In the genomic region with DNA sequence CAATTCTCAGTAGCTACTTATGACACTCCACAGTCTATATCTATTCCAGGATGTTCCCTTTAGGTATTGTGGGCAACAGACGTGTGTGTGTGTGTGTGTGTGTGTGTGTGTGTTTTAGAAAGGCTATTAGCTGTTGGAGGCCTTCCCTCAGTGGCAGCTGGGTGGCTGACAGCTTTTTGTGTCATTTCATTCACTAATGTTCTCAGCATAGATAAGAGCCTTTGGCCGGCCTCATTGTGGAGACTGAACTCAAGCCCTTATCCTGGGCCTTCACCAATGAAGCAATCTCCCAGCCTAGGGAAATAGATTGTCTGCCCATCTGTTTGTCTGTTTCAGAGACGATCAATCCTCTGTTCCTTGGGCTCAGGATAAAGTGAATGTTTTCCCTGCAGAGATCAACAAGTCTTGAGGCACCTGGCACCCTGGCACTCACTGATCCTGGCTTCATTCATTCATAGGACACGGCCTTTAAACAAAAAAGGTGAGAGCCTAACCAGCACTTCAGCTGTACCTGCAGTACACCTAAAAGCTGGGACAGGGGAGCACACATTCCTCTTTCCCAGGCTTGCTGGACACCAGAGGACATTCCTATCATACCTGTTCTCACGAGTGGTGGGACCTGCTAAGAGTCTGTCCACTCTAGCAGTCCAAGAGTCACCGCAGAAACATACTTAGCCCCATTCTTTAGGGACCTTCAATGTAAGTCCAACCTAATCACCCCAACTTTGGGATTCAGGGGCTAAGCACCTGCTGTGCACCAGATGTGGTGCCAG, we compare ENCODE assay signal across 11 mouse cellular contexts. TPM values are rescaled to one million over a fixed set of nuclear protein-coding genes. Genes with fewer than 3 reads are reported as not detected.
DNase-seq lines count a peak whose midpoint lies in the region; ATAC-seq lines count a peak whose summit lies in the region.
"Had no signal": no experiment of that assay in that cellular context is flagged by ENCODE, and none has a peak within 500 bp of the region (broad histone marks: within the 10 kb centered on the region; RNA-seq: fewer than 3 reads in every experiment).

No protein-coding gene starts in this region.

- WGBS in heart, embryonic 13.5 days = 35% methylated on average over 6 of the region's 6 CpGs
- WGBS in liver, embryonic 13.5 days (ENCODE audit: insufficient replicate concordance) = 44% methylated on average over 6 of the region's 6 CpGs

- peak overlapping the region; percentile 78 for H3K27ac ChIP-seq in heart, embryonic 13.5 days (replicated peaks)
- H3K27ac ChIP-seq in liver, embryonic 13.5 days = peak overlapping the region; percentile 53; the same call in 1 of the 2 replicates

- no peak for ATAC-seq in megakaryocyte, adult 5-6 weeks (ENCODE audit: poor library complexity, severe bottlenecking)
- ATAC-seq in heart, embryonic 13.5 days (ENCODE audit: extremely low read depth, insufficient number of reproducible peaks, low FRiP score, low TSS enrichment) = no peak
- ATAC-seq in liver, embryonic 13.5 days (ENCODE audit: low read depth) = peak; percentile 69

- H3K4me3 ChIP-seq in megakaryocyte, embryonic 14.5 days (replicated peaks) = peak overlapping the region; percentile 77
- no peak overlapping the region for H3K4me3 ChIP-seq in heart, embryonic 13.5 days
- no peak overlapping the region for H3K4me3 ChIP-seq in liver, embryonic 13.5 days (replicated peaks)
- H3K4me3 ChIP-seq: left cerebral cortex, adult 2 months had no signal

- H3K9me3 ChIP-seq in megakaryocyte, embryonic 14.5 days = 0 out of 2 replicates have a peak, but pooled peaks cover 5% of the 10 kb centered on the region
- H3K9me3 ChIP-seq in heart, embryonic 13.5 days = peaks cover 3% of the 10 kb centered on the region; the same call in 1 of the 2 replicates
- peaks cover 6% of the 10 kb centered on the region for H3K9me3 ChIP-seq in liver, embryonic 13.5 days (replicated peaks)

- no peaks in the 10 kb centered on the region for H3K27me3 ChIP-seq in megakaryocyte, embryonic 14.5 days (replicated peaks)
- no peaks in the 10 kb centered on the region for H3K27me3 ChIP-seq in heart, embryonic 13.5 days (replicated peaks)
- H3K27me3 ChIP-seq in liver, embryonic 13.5 days = no peaks in the 10 kb centered on the region

- peak; percentile 51 for DNase-seq in liver, embryonic 13.5 days
- DNase-seq in retina, postnatal 1 day = peak; percentile 53
- DNase-seq in thymus, postnatal 14 days = no peak
- no peak for DNase-seq in MN1 (ENCODE audit: low spot score)
- DNase-seq: adrenal gland, postnatal 36 days; cerebellum, adult 18-20 months; thymus, postnatal 4 days had no signal

- H3K36me3 ChIP-seq in megakaryocyte, embryonic 14.5 days (replicated peaks; ENCODE audit: low read length) = peaks cover 61% of the 10 kb centered on the region
- H3K36me3 ChIP-seq in heart, embryonic 13.5 days = peaks cover 10% of the 10 kb centered on the region
- H3K36me3 ChIP-seq in liver, embryonic 13.5 days = peaks cover 10% of the 10 kb centered on the region

- H3K9ac ChIP-seq in heart, embryonic 13.5 days = peak overlapping the region; percentile 37; the same call in 1 of the 2 replicates
- H3K9ac ChIP-seq in liver, embryonic 13.5 days = no peak overlapping the region

- H3K4me1 ChIP-seq in megakaryocyte, embryonic 14.5 days = peaks cover 100% of the 10 kb centered on the region
- peaks cover 78% of the 10 kb centered on the region for H3K4me1 ChIP-seq in heart, embryonic 13.5 days
- peaks cover 57% of the 10 kb centered on the region for H3K4me1 ChIP-seq in liver, embryonic 13.5 days (replicated peaks)

- H3K4me2 ChIP-seq in heart, embryonic 13.5 days = 0 out of 2 replicates have a peak overlapping the region, but pooled peaks have one; percentile 2
- no peak overlapping the region for H3K4me2 ChIP-seq in liver, embryonic 13.5 days

RNA-seq across cellular contexts. Expression of gene Smad3, which starts 52.6 kb away (rescaled TPM):
- polyA plus RNA-seq in megakaryocyte, embryonic 14.5 days (2012; ENCODE audit: insufficient read depth, low replicate concordance) = 2.8 and 5.9 TPM in 2 replicates
- total RNA-seq in megakaryocyte, adult 5-6 weeks (2015) = 9.1 and 15.0 TPM in 2 replicates
- total RNA-seq in megakaryocyte, adult 5-6 weeks (2017) = 9.7 and 12.7 TPM in 2 replicates
- polyA plus RNA-seq in heart, embryonic 13.5 days (2015; fragmentation: Nextera tagmentation; extraction: Ambion mirVana) = 11.3 and 11.9 TPM in 2 replicates
- polyA plus RNA-seq in liver, embryonic 13.5 days (2015; fragmentation: Nextera tagmentation; extraction: Ambion mirVana) = 2.7 and 3.0 TPM in 2 replicates

Comparison
In these comparisons a context has a peak if more than half of its experiments do, and no peak if none do; other contexts are left out.
1. DNase-seq: peak in liver, embryonic 13.5 days (single experiment) and retina, postnatal 1 day (single experiment); none in thymus, postnatal 14 days (single experiment) and MN1 (single experiment).